Mouse (Mus musculus) C2C12 (cell line): ENCODE results near the gene Engase. TPM values are rescaled to one million over a fixed set of nuclear protein-coding genes. Genes with fewer than 3 reads are reported as not detected.

Experiments
- H3K27me3 ChIP-seq: one replicate; pipeline ENCODE4 v1.6.1; 2011; ENCODE audit not compliant: control insufficient read depth, insufficient read depth, insufficient read length
- H3K36me3 ChIP-seq: one replicate; pipeline ENCODE4 v1.6.1; 2011; ENCODE audit not compliant: control insufficient read depth, insufficient read depth
- H3K4me3 ChIP-seq: one replicate; pipeline ENCODE4 v1.5.1; 2011; ENCODE audit warnings: mild to moderate bottlenecking, control low read depth; ENCODE audit not compliant: poor library complexity, insufficient read depth, severe bottlenecking
- H3K79me2 ChIP-seq: one replicate; pipeline ENCODE4 v1.6.1; 2011; ENCODE audit not compliant: control insufficient read depth, insufficient read depth
- H3K79me3 ChIP-seq: one replicate; pipeline ENCODE4 v1.6.1; 2011; ENCODE audit warnings: low read depth, control low read depth
- H3ac ChIP-seq: one replicate; pipeline ENCODE3; 2011; ENCODE audit warnings: low read depth; ENCODE audit not compliant: control insufficient read depth, insufficient read length
- CEBPB ChIP-seq: IDR thresholded peaks from one replicate; pipeline ENCODE4 v1.6.1; 2011; ENCODE audit warnings: low read depth, mild to moderate bottlenecking, control low read depth, moderate library complexity
- CTCF ChIP-seq: IDR thresholded peaks from one replicate; pipeline ENCODE4 v1.5.1; 2011; ENCODE audit not compliant: control insufficient read depth, insufficient read depth, insufficient read length
- FOSL1 ChIP-seq: IDR thresholded peaks from one replicate; pipeline ENCODE4 v1.8.0; 2011; ENCODE audit warnings: mild to moderate bottlenecking, low read length; ENCODE audit not compliant: poor library complexity, insufficient read depth, severe bottlenecking
- MAX ChIP-seq: IDR thresholded peaks from one replicate; pipeline ENCODE4 v1.6.1; 2011; ENCODE audit warnings: mild to moderate bottlenecking, control low read depth
- MYOD1 ChIP-seq: IDR thresholded peaks from one replicate; pipeline ENCODE4 v1.6.1; 2011; ENCODE audit warnings: low read depth; ENCODE audit not compliant: control insufficient read depth, insufficient read length
- MYOG ChIP-seq: IDR thresholded peaks from one replicate; pipeline ENCODE4 v1.6.1; 2011; ENCODE audit not compliant: control insufficient read depth, insufficient read length; ENCODE audit errors: extremely low read depth
- USF1 ChIP-seq: IDR thresholded peaks from one replicate; pipeline ENCODE4 v1.6.1; 2011; ENCODE audit warnings: low read depth, mild to moderate bottlenecking, control low read depth, moderate library complexity
- long read RNA-seq, 2 experiments: library from polyadenylated mRNA; unstranded; transcript quantifications; one replicate each; pipeline ENCODE4 v2.0.0; 2019 to 2020
- polyA plus RNA-seq: library from polyadenylated mRNA; unstranded; fragments of >200 nt; fragmentation: generic; extraction: Trizol; gene quantifications from one replicate; pipeline ENCODE4 v1.2.1, GENCODE M21; 2012; ENCODE audit warnings: missing spikeins

The Engase gene
- 2.1 TPM for polyA plus RNA-seq
- long read RNA-seq, experiment 1, full-length matches to known transcripts = 1 of 3 reads
- long read RNA-seq, experiment 1, partial matches to known transcripts = 0 of 3 reads
- long read RNA-seq, experiment 1, other reads (novel, unspliced or antisense) = 2 of 3 reads
- long read RNA-seq, experiment 2, full-length matches to known transcripts = 6 of 11 reads
- long read RNA-seq, experiment 2, partial matches to known transcripts = 0 of 11 reads
- long read RNA-seq, experiment 2, other reads (novel, unspliced or antisense) = 5 of 11 reads

- TF ChIP-seq MAX = peak; percentile 63
- no peak for TF ChIP-seq CTCF
- Histone ChIP-seq H3K4me3 (peak within 1 kb of the TSS; percentile 40), H3K36me3 (no peaks in the 10 kb centered on the region), H3K79me2 (no peaks in the 10 kb centered on the region), H3K79me3 (no peaks in the 10 kb centered on the region), H3ac (peak within 1 kb of the TSS; percentile 89), H3K27me3 (peaks cover 10% of the 10 kb centered on the region)
These were observed at the start of gene Engase for GRCm38 (mm10) chr11:118476396-118477373. Engase (plus strand) TSS chr11:118476829.

GRCm38 (mm10) chr11:118427266-118427779, 49.3 kb upstream of the Engase start:
- Histone ChIP-seq H3K79me2 (no peaks in the 10 kb centered on the region), H3K27me3 (no peaks in the 10 kb centered on the region), H3K4me3 (no peak overlapping the region), H3ac (no peak overlapping the region), H3K79me3 (no peaks in the 10 kb centered on the region), H3K36me3 (no peaks in the 10 kb centered on the region)
- TF ChIP-seq MYOD1 (no peak), CTCF (no peak), MYOG (no peak), FOSL1 (no peak), CEBPB (no peak), MAX (no peak), USF1 (no peak)

- Histone ChIP-seq H3K79me3 (no peaks in the 10 kb centered on the region), H3K79me2 (no peaks in the 10 kb centered on the region), H3K27me3 (no peaks in the 10 kb centered on the region), H3K36me3 (no peaks in the 10 kb centered on the region), H3K4me3 (no peak within 1 kb of the TSS), H3ac (peak within 1 kb of the TSS; percentile 3)
- TF ChIP-seq FOSL1 (no peak), USF1 (no peak), CEBPB (no peak), MYOD1 (no peak), CTCF (no peak), MAX (no peak), MYOG (no peak)
These were observed 48.6 kb upstream of the Engase start, which contains the start of gene C1qtnf1 for GRCm38 (mm10) chr11:118427986-118428385. C1qtnf1 (plus strand) TSS chr11:118428203.

- H3ac ChIP-seq = no peak overlapping the region
- TF ChIP-seq MYOD1 (no peak), MYOG (no peak), USF1 (no peak), CEBPB (no peak), CTCF (no peak), MAX (no peak), FOSL1 (no peak)
- H3K79me3 ChIP-seq = no peaks in the 10 kb centered on the region
- no peaks in the 10 kb centered on the region for H3K27me3 ChIP-seq
- no peaks in the 10 kb centered on the region for H3K36me3 ChIP-seq
- no peak overlapping the region for H3K4me3 ChIP-seq
- H3K79me2 ChIP-seq = no peaks in the 10 kb centered on the region
These were observed 48.2 kb upstream of the Engase start for GRCm38 (mm10) chr11:118428460-118428868.

- H3ac ChIP-seq = no peak overlapping the region
- H3K27me3 ChIP-seq = no peaks in the 10 kb centered on the region
- H3K4me3 ChIP-seq = no peak overlapping the region
- no peaks in the 10 kb centered on the region for H3K36me3 ChIP-seq
- H3K79me2 ChIP-seq = no peaks in the 10 kb centered on the region
- H3K79me3 ChIP-seq = no peaks in the 10 kb centered on the region
- TF ChIP-seq CTCF (no peak), MYOG (no peak), MYOD1 (no peak), FOSL1 (no peak), MAX (no peak), USF1 (no peak), CEBPB (no peak)
These were observed 47.5 kb upstream of the Engase start for GRCm38 (mm10) chr11:118428944-118429709.
